Mouse (Mus musculus) B cell, adult 2 months (primary cell): ENCODE data around the gene Megf8.

ENCODE experiments used
- DNase-seq, 2 experiments: peaks; one replicate each; pipeline ENCODE4 v3.0.0; 2022

Megf8 gene

GRCm38 (mm10) chr7:25348861-25349260 is 31.9 kb downstream of the Megf8 start:
- no peak for DNase-seq

DNA sequence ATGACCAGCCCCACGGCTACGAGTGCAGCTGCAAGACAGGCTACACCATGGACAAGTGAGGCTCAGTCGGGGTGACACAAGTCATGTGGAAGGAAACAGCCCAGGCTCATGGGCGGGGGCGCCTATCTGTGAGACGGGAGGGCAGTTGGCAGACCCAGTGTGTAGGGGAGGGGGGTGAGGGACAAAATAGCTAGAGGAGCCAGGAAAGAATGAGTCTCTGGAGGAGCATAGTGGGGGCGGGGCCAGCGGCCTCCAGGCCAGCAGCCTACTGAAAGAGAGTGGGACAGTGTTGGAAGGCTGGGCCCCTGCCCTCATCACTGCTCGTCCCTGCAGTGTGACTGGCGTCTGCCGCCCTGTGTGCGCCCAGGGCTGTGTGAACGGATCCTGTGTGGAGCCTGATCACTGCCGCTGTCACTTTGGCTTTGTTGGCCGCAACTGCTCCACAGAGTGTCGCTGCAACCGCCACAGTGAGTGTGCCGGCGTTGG is 41.8 kb downstream of the Megf8 start:
- DNase-seq, result no peak

DNA sequence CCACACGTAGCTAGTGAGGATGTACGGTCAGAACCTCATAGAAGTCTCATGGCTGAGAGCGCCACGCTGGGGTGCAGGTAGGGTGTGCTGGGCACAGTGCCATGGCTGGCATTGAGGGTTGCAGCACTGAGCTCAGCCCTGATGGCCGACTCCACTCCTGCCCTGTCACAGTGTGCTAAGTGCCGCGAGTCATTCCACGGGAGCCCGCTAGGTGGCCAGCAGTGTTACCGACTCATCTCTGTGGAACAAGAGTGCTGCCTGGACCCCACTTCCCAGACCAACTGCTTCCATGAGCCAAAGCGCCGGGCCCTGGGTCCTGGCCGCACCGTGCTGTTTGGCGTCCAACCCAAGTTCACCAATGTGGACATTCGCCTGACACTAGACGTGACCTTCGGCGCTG is 46.2 kb downstream of the Megf8 start:
- DNase-seq, result no peak

DNA sequence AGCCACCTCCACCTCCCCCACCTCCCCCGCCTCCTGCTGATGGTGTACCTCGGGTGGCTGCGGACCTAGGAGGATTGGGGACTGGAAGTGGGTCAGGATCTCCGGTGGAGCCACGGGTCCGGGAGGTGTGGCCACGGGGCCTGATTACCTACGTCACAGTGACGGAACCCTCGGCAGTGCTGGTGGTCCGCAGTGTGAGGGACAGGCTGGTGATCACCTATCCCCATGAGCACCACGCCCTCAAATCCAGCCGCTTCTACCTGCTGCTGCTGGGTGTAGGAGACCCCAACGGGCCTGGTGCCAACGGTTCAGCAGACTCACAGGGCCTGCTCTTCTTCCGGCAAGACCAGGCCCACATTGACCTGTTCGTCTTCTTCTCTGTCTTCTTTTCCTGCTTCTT is 46.7 kb downstream of the Megf8 start:
- DNase-seq, result no peak

DNA sequence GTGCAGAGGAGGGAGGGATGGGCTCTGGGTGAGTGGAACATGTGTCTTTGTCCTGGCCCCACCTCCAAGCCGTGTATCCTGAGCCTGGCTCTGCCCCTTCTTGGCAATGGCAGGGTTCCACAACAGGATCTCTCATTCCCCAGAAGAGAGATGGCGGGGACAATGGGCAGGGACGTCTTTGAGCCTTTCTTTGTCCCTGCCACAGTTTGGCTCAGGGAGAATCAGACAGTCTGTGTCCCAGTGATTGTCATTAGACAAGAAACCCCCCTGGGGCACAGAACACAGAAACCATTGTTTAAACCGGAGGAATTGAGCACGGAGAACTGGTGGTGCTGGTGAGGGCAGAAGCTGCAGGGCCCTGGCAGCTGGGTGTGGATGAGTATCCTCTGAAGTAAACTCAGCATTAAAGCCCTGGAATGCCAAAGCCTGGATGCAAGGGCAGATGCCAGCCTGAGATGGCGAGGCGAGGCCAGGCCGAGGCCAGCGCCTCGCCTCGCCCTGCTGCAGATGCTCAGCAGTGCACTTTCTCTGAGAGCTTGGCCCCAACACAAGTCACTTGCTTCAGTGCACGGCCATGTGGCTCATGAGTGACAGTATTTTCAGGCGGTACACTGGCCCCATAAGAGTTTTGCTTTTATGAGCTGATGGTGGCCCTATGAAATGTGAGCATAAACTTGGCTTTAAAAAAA is 49.1 kb downstream of the Megf8 start:
- DNase-seq, result no peak

DNA sequence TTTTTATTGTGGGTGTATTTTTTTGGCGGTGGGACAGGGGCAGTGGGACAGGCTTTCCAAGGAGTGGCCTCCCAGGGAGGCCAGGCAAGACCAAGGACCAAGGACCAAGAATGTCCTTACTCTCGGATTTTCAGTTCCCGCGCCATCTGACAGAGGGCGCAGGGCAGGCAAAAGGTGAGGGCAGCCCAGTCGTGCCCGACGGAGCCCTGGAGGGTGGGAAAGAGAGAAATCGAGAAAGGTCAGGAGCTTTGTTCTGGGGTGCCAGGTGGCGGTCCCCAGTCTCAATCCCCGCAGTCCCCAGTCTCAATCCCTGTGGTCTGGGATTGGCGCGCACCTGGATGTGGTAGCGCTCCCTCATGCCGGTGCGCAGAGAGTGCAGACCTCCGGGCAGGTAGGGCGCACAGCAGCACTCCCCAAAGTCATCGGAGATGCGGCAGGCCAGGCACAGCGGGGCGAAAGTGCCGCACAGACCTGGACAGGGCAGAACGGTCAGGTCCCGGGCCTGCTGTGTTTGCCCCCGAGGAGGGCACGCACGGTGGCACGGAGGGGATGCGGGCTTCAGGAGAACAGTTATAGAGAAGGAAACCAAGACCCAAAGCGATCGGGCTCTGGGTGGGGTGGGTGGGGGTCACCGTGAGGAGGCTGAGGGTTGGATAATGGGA is 50.8 kb downstream of the Megf8 start:
- peak; percentile 31 to 40 for DNase-seq

DNA sequence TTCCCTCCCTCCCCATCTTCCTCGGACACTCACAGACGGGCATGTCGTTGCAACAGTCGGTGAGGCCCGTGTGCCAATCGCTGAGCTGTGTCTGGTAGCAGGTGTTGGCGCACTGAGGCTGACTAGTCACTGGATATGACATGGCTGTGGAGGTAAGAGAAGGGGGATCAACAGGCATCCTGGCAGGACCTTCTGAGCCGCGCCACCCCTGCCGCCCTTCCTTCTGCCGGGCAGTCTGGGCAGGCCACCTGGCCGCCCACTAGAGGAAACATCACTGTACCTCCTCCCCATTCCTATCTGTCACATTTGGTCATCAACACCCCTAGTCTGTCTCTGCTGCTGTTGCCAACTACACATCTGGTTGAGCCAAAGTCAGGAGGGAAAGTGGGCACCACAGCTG is 51.4 kb downstream of the Megf8 start:
- DNase-seq, result no peak

- no peak for DNase-seq
Observed at GRCm38 (mm10) chr7:25369058-25369749, 52.2 kb downstream of the Megf8 start, which contains the start of gene Cnfn. TSS of gene Cnfn (minus strand) at chr7:25369724.

DNA sequence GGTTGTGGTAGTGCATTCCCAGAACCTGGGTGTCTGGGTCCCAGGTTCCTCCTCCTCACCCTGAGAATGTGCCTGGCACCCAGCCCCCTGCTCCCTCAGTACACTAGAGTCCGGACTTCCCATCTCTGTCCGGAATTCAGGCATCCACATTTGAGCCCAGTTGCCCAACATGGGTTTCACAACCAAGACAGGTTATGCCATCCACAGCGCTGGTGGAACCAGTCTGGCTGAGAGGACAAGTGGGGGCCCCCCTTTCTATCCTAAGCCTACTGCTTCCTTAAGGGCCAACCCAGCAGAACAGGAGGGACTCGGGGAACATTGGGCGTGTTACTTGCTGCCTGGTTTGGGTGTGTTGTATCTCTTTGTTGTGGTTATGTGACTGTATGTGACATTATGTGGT is 55.5 kb downstream of the Megf8 start:
- no peak for DNase-seq

- no peak for DNase-seq
Observed at GRCm38 (mm10) chr7:25376556-25376955, 59.6 kb downstream of the Megf8 start.

- DNase-seq, result no peak
Observed at GRCm38 (mm10) chr7:25377100-25377700, 60.2 kb downstream of the Megf8 start.

GRCm38 (mm10) chr7:25378181-25379100 is 61.5 kb downstream of the Megf8 start:
- no peak for DNase-seq

DNA sequence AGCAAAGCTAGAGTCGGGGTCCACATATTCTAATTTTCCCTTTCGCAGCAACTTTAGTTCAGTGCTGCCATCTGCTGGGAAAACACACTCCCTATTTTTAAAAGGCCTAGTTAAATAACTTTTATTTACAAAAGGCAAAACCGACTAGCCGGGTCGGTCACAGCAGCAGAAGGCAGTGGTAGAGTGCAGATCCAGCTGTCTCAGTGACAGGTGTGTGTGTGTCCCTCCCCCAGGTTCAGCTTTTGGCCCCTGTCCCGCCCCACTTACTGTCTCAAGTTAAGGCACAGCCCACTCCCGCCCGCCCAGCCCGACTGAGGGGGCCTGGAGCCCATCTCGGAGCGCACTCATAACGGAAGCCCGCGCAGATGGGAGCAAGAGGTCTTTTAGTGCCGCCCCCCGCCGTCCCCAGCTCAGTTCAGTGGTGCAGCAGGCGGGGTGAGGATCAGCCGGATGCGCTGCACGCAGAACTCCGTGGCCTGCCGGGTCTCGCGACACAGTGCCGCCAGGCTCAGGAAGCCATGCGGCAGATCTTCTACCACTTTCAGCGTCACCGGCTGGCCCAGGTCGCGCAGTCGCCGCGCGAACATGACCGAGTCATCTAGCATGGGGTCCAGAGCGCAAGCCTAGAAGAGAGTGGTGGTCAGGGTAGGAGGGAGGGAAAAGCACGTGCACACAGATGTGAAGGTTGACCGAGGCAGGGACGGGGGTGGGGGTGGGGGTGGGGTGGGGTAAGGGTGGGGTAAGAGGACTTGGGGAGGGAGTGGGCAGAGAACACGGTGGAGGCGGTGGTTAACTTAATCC is 62.8 kb downstream of the Megf8 start:
- peak; percentile 74 to 77 for DNase-seq

GRCm38 (mm10) chr7:25380392-25381283 is 63.7 kb downstream of the Megf8 start:
- peak; percentile 12 to 16 for DNase-seq

- DNase-seq, result no peak
Observed at GRCm38 (mm10) chr7:25381284-25381680, 64.3 kb downstream of the Megf8 start.

DNA sequence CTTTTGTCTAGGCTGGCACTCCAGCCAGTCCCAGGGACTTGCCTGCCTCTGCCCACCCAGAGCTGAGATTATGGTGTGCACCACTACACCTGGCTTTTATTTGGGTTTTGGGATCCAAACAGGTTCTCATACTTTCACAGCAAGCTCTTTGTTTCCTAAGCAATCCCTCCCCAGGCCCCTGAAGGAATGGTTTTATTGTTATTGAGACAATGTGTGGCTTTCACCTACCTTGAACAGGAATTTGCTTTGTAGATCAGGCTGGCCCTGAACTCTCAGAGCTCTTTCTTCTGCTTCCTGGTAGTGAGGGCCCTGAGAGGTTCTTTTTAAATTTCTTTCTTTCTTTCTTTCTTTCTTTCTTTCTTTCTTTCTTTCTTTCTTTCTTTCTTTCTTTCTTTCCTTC is 65.6 kb downstream of the Megf8 start:
- no peak for DNase-seq

DNA sequence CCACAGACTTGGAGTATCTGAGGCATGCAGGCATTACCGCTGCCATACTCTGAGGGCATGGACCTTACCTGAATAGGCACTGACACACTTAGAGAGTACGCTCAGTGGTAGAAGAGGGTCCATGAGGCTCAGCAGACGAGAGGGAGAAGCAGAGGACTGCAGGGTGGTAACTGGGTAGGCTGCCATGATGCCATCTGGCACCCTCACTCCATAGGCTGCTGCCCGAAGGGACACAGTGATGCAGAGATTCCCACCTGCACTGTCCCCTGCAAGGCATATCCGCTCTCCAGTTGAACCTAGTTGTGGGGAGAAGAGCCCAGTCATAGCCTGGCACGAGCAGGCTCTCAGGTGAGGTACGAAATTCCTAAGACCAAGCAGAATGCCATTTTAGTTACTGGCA is 66.4 kb downstream of the Megf8 start:
- DNase-seq, result no peak

DNA sequence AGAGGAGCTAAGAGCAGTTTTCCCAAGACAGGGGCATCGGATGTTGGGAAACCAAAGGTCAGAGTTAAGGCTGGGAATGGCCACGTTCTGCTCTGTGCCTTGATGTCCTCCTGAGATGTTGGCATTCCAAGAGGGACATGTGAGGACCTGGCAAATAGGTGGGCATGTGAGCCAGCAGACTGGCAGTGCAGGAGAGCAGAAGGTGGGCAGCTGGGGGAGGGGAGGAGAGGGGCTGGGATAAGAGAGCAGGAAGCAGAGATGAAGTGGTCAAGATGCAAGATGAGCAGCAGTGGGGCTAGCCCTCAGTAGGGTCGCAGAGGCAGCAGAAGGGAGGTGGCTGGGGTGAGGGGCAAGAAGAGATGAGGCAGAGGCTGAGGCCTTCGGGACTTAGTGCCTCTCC is 66.9 kb downstream of the Megf8 start:
- DNase-seq, result no peak

DNA sequence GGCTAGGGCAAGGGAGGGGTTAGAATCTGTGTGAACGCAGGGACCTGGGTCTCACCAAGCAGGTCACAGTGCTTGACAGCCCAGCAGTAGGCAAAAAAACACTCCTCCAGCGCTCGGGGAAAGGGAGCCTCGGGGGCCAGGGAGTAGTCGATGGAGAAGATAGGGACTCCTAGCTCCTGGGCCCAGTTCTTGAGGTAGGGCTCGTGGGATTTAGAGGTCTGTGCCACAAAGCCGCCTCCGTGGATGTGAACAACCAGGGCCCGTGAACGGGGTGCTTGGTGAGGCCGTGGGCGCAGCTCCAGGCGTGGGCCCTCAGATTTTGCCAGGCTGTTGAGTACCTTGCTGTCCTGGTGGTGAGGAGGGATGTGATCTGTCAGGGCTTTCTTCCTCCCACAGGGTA is 67.4 kb downstream of the Megf8 start:
- DNase-seq, result no peak

GRCm38 (mm10) chr7:25384818-25385217 is 67.9 kb downstream of the Megf8 start:
- peak in 1 of 2 experiments; percentile 17 for DNase-seq
